Mouse (Mus musculus): ENCODE data around the gene Trim25. TPM values are rescaled to one million over a fixed set of nuclear protein-coding genes. Genes with fewer than 3 reads are reported as not detected.

Gene Trim25
- total and polyA plus RNA-seq, 3 experiments: 22.2 to 43.0 TPM; not detected in 1

GRCm38 (mm10) chr11:88973776-88974701, 25.1 kb upstream of the Trim25 start:
- Histone ChIP-seq H3K27ac (ENCODE audit: control insufficient read depth, low read depth, low read length) (peak overlapping the region; percentile 81), H3K9me3 (replicated peaks; ENCODE audit: insufficient read depth, low read length) (no peaks in the 10 kb centered on the region)
- DNase-seq (ENCODE audit: low read depth, low spot score): peak; percentile 98
- peak; percentile 76 for TF ChIP-seq SMC3 (IDR thresholded peaks at IDR 0.05; ENCODE audit: low read depth, low read length)
- no peak for TF ChIP-seq TAL1 (IDR thresholded peaks at IDR 0.05; ENCODE audit: low read length)
- peak; percentile 95 for TF ChIP-seq MYC (IDR thresholded peaks at IDR 0.05; ENCODE audit: low read depth, low read length)
- TF ChIP-seq ELF1 (IDR thresholded peaks at IDR 0.05; ENCODE audit: low read depth, low read length): peak; percentile 69
- TF ChIP-seq MYB (IDR thresholded peaks at IDR 0.05; ENCODE audit: low read depth, low read length): peak; percentile 50; the same call in 1 of the 2 replicates
- peak; percentile 62; the same call in 1 of the 2 replicates for TF ChIP-seq ETS1 (IDR thresholded peaks at IDR 0.05; ENCODE audit: low read depth, low read length)
- no peak for TF ChIP-seq GABPA (IDR thresholded peaks at IDR 0.05; ENCODE audit: low read depth, low read length)
- TF ChIP-seq TCF12 (IDR thresholded peaks at IDR 0.05; ENCODE audit: low read depth, low read length): peak; percentile 90
- peak; percentile 57 for TF ChIP-seq RAD21 (IDR thresholded peaks at IDR 0.05; ENCODE audit: low read depth, low read length)
- TF ChIP-seq BHLHE40 (IDR thresholded peaks at IDR 0.05; ENCODE audit: borderline replicate concordance, low read depth, low read length): peak; percentile 69
- TF ChIP-seq CTCF (IDR thresholded peaks at IDR 0.05 in 2 of 3, conservative IDR thresholded peaks at IDR 0.05 in 1 of 3; ENCODE audit: control insufficient read depth in 1 of 3, insufficient read depth in 1 of 3, low read depth in 2 of 3, low read length in 3 of 3, poor library complexity in 1 of 3, severe bottlenecking in 1 of 3): peak; percentile 78 to 97 (median 87)
- no peak; the same call in 1 of the 2 replicates for TF ChIP-seq CHD1 (IDR thresholded peaks at IDR 0.05; ENCODE audit: low read depth, low read length)
- TF ChIP-seq NRF1 (IDR thresholded peaks at IDR 0.05; ENCODE audit: insufficient read depth, low read depth, low read length, poor library complexity, severe bottlenecking): peak; percentile 60
- TF ChIP-seq MAZ (IDR thresholded peaks at IDR 0.05; ENCODE audit: low read depth, low read length): peak; percentile 99
- TF ChIP-seq E2F4 (IDR thresholded peaks at IDR 0.05; ENCODE audit: borderline replicate concordance, low read depth, low read length): peak; percentile 41; the same call in 1 of the 2 replicates
- TF ChIP-seq MAX (IDR thresholded peaks at IDR 0.05; ENCODE audit: low read length): peak; percentile 95
- peak; percentile 51 for TF ChIP-seq USF1 (IDR thresholded peaks at IDR 0.05; ENCODE audit: low read depth, low read length)
- peak; percentile 95 for TF ChIP-seq MXI1 (IDR thresholded peaks at IDR 0.05; ENCODE audit: low read depth, low read length)
- TF ChIP-seq HCFC1 (IDR thresholded peaks at IDR 0.05; ENCODE audit: low read depth, low read length): peak; percentile 86
- TF ChIP-seq TBP (IDR thresholded peaks at IDR 0.05; ENCODE audit: low read depth, low read length): peak; percentile 88
- TF ChIP-seq JUND (IDR thresholded peaks at IDR 0.05; ENCODE audit: low read depth, low read length): 0 out of 2 replicates have a peak, but pooled peaks have one; percentile 31
- TF ChIP-seq EP300 (IDR thresholded peaks at IDR 0.05; ENCODE audit: low read depth in 1 of 2, low read length in 2 of 2): peak; percentile 22 to 66; a peak in 2 of 4 replicates
- TF ChIP-seq POLR2AphosphoS5 (IDR thresholded peaks at IDR 0.05; ENCODE audit: borderline replicate concordance, low read depth, low read length): no peak
- 0 out of 2 replicates have a peak, but pooled peaks have one; percentile 64 for TF ChIP-seq ZNF384 (IDR thresholded peaks at IDR 0.05; ENCODE audit: low read depth, low read length)
- peak; percentile 41 for TF ChIP-seq ZC3H11A (IDR thresholded peaks at IDR 0.05; ENCODE audit: low read depth, low read length)
- TF ChIP-seq GATA1 (IDR thresholded peaks at IDR 0.05; ENCODE audit: low read depth, low read length): no peak
- TF ChIP-seq NELFE (IDR thresholded peaks at IDR 0.05; ENCODE audit: low read depth, low read length): peak; percentile 94
- peak; percentile 55; the same call in 1 of the 2 replicates for TF ChIP-seq CHD2 (IDR thresholded peaks at IDR 0.05; ENCODE audit: low read length)
- peak; percentile 94 for TF ChIP-seq POLR2AphosphoS2 (IDR thresholded peaks at IDR 0.05; ENCODE audit: low read length)
- TF ChIP-seq ZKSCAN1 (IDR thresholded peaks at IDR 0.05; ENCODE audit: low read depth, low read length): no peak
- TF ChIP-seq KAT2A (conservative IDR thresholded peaks at IDR 0.05; ENCODE audit: low read depth, low read length): no peak; the same call in 1 of the 2 replicates
- TF ChIP-seq MEF2A (IDR thresholded peaks at IDR 0.05; ENCODE audit: extremely low read depth, insufficient replicate concordance, low read depth, low read length, poor library complexity, severe bottlenecking): no peak
- 0 out of 2 replicates have a peak, but pooled peaks have one; percentile 22 for TF ChIP-seq MAFK (IDR thresholded peaks at IDR 0.05; ENCODE audit: borderline replicate concordance, low read depth, low read length)
- TF ChIP-seq RCOR1 (IDR thresholded peaks at IDR 0.05; ENCODE audit: low read depth, low read length): peak; percentile 55; the same call in 1 of the 2 replicates

More at GRCm38 (mm10) chr11:88973776-88974701, 25.1 kb upstream of the Trim25 start:
- no peaks in the 10 kb centered on the region; a peak in 1 of 4 replicates for H3K36me3 ChIP-seq (ENCODE audit: control insufficient read depth in 1 of 2, insufficient read depth in 2 of 2, low read length in 2 of 2)
- H3K27me3 ChIP-seq (ENCODE audit: control insufficient read depth in 1 of 2, insufficient read depth in 2 of 2, low read length in 2 of 2): no peaks in the 10 kb centered on the region
- peaks cover 26% of the 10 kb centered on the region for H3K79me2 ChIP-seq (ENCODE audit: control insufficient read depth, insufficient read depth, low read length, poor library complexity)
- peaks cover 0 to 4% of the 10 kb centered on the region in 2 experiments; a peak in 2 of 4 replicates for H3K4me1 ChIP-seq (ENCODE audit: control insufficient read depth in 1 of 2, insufficient read depth in 2 of 2, low read length in 2 of 2)
- peak overlapping the region; percentile 84 to 90 for H3K4me3 ChIP-seq (ENCODE audit: control insufficient read depth in 1 of 2, insufficient read depth in 1 of 2, low read depth in 2 of 2, low read length in 2 of 2)
- peak overlapping the region; percentile 92 for H3K9ac ChIP-seq (ENCODE audit: control insufficient read depth, low read depth, low read length, poor library complexity, severe bottlenecking)
